Mouse (Mus musculus) erythroid progenitor cell, adult 5-6 weeks (primary cell): ENCODE data around the gene Cep44. TPM values are rescaled to one million over a fixed set of nuclear protein-coding genes. Genes with fewer than 3 reads are reported as not detected.

Source experiments
- ATAC-seq: replicated peaks from 2 replicates; pipeline ENCODE4 v1.8.0; 2016; ENCODE audit warnings: moderate number of reproducible peaks, mild to moderate bottlenecking, moderate TSS enrichment, inconsistent platforms; ENCODE audit not compliant: poor library complexity, low FRiP score, severe bottlenecking
- total RNA-seq, 2 experiments: library from RNA; stranded (forward) in 1 of 2; stranded (reverse) in 1 of 2; fragments of 150-400 nt in 1 of 2; fragments of 186-747, 209-891 nt in 1 of 2; gene quantifications; 2 replicates each; pipeline versions ENCODE4 v1.2.3 to v1.2.4; 2015 to 2017; ENCODE audit warnings: low replicate concordance in 2 of 2

The Cep44 gene
- 42.2 and 75.5 TPM in 2 replicates for total RNA-seq (2015; ENCODE audit: low replicate concordance)
- total RNA-seq (2017; ENCODE audit: low replicate concordance): 40.4 and 49.5 TPM in 2 replicates

DNA sequence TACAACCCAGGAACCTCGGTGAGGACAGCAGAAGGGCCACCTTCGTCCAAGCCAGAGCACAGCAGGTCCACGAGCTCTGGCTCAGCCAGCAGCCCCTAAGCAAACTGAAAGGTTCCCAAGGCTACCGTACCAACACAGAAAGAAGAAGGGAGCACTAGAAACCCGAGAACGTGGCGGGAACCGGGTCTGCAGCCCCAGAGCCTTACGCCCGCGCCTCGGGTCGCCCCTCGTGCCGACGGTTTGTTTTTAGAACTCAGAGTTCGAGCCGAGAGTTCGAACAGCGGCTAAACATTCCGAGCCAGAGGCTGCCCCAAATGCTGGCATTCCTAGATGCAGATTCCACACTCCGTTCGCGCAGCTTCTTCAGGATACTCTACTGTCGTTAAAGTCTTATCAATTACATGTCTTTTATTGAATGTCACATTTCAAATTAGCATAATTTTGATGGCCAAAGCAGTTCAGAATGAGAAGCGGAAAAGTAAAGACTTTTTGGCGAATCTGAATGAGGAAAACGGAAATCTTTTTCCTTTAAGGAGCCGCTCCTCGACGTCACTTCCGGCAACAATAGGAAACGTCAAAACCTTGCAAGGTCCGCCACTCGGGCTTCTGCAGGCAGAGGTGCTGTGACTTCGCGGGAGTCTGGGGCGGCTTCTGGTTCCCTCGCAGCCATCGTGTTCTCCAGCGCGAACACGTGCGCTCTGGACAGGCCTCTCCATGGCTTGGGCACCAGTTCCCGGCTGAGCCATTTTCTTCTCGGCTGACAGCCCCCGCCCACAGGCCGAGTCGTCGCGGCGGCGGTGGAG is at the start of gene Cep44, which contains the start of gene Fbxo8:
Gene Cep44, minus strand, starts transcription at position 490 of the 803 bp plus-strand sequence.
Gene Fbxo8, plus strand, starts transcription at position 533 of the 803 bp plus-strand sequence.
- peak; percentile 85 for ATAC-seq

DNA sequence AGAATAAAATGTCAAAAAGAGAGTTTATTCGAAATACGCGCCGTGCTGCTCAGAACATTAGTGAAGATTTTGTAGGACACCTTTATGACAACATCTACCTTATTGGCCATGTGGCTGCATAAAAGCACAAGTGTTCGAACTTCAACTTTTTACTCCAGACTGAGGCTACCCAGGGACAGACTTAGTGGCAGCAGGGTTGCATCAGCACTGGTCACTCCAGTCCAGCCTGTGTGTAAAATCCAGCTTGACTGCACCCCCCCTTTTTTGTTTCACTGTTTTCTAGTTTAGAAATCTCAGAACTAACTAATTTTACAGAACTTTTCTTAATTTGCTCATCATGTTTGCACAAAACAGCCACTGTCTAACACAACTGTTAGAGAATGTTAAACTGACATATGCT is 40.7 kb upstream of the Cep44 start:
- no peak for ATAC-seq

DNA sequence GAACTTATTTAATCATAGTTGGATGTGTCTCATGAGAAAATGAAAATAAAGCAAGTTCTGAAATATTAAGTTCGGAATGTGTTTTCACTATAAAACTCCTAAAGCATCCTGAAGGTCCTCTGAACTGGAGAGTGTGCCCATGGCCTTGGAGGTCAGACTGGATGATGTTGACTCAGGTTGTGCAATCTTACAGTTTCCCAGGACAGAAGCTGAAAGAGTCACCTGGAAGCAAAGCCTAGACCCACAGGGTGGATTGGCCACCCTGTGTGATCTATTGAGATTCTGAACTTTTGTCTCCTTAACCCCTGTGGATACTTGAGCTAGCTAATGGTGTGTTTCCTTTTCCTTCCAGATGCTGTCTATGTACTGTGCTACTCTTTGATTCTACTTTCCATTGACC is 40.2 kb upstream of the Cep44 start:
- no peak for ATAC-seq

DNA sequence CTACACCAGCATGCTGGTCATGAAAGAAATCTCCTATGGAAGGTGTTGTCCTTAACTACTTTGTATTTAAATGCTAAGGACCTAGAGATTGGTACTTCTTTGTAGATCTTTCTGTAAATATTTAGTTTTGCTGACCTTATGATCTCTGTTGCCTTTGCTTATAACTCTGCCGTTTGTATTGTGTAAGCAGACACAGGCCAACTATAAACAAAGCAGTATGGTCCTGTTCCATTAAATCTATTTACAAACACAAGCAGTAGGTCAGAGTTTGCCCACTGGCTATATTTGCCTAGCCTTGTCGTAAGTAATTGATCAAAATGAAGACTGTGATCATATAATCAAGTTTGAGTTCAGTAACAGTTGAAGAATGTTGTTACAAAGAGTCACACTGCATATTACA is 38.2 kb upstream of the Cep44 start:
- ATAC-seq: no peak

DNA sequence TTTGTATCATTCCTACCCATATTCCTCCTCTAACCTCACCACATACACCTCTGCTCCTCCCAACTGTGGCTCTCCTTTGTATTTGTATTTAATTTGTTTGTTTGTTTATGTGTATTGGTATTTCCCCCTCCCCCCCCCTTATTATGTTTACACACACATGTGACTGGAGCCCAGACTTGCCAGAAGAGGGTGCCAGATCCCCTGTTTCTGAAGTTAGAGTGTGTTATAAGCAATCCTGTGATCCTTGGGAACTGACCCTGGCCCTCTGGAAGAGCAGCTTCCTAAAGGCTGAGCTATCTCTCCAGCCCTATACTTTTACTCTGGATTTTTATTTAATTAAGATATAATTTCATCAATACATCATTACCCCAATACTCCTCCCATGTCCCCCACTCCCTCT is 32.0 kb upstream of the Cep44 start:
- ATAC-seq: no peak

DNA sequence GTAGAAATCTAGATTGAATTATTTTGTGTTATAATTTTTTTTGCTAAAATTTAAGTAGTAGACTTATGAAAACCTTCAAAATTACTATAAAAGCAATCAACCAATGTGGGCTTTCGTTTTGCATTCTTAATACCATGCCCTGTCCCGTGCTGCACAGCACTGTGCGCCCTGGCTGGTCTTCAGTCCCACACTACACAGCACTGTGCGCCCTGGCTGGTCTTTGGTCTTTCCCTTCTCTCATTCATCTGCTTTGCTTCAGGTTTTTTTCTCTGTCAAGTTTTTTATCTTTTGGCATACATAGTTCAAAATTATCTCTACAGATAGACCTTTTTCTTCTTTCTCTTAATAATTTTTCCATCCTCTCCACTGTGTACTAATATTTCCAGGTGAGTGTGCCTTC is 30.1 kb upstream of the Cep44 start:
- no peak for ATAC-seq

DNA sequence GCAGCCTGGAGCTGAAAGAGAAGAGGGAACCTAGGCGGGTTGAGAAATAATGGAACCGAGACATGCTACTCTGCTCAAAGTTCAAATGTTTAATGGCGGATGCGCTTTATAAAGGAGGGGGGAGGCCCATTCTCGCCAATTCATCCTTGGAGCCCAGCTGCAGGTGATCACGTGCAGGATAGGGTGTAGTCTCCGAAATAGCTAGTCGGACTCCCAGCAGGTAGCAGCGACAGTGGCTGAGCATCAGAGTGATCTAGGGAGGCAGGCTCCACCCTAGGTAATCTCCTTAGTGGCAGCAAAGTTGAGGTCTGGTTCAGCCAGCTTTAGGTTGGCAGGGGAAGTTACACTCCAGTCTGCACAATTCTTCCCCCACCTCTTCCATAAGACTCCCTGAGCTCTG is 16.0 kb upstream of the Cep44 start:
- no peak for ATAC-seq

DNA sequence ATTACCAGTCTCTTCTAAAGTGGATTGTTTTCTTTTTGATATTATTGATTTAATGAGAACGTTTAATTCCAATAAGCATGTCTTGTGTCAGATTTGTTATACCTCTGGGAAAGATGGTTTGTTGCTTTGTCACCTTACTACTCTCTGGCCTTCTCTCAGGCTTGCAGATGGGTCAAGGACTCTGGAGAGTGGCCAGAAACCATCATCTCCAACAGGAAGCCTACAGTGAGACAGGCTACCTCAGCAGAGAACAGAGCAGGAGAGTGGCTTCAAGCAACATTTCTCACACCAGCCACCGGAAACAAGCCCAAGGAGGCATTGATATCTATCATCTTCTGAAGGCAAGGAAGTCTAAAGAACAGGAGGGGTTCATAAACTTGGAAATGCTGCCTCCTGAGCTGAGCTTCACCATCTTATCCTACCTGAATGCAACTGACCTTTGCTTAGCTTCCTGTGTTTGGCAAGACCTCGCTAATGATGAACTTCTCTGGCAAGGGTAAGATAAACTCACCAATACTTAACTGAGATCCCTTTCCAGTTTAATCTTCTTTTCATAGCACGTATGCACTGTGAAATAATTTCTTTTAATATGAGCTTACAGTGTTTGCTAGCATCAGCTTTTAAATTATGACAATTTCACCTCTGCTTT is 13.7 kb upstream of the Cep44 start:
- ATAC-seq: no peak

DNA sequence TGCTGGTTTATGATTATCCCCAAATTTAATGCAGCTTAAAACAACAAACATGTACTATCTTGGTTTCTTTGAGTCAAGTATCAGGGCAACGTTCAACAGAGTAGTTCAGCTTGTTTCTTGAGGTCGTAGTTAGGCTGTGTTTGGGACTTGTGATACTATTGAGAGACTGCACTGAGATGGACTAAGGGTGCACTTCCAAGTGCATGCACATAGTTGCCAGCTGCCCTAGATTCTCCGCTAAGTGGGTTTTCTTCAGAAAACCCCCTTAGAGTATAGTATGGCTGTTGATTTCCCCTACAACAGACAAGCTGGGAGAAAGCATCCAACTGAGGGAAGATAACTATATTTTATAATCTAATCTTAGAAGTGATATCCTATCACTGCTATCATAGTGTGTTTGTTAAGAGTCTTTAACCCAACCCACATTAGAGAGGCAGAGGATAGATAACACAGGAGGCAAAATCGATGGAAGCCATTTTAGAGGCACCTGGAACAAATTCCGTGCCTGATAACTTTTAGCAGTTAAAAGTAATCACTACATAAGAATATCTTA is 1.8 kb upstream of the Cep44 start:
- ATAC-seq: no peak

DNA sequence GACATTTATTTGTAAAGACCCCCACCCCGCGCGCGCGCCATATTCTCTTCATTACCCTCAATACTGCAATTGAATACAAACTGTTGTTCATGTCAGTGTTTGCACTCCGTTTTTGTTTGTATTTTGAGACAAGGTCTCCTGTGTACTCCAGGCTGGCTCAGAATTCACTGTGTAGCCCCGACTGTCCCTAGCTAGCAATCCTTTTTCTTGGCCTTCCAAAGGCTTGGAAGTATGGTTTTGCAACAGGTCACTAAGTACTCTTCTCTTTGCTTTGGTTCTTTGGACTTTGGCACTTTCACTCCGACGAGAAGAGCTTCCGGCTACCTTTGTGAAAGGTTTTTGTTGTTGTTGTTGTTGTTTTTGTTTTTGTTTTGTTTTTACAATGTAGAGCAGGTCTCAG is 1.2 kb upstream of the Cep44 start:
- ATAC-seq: no peak

DNA sequence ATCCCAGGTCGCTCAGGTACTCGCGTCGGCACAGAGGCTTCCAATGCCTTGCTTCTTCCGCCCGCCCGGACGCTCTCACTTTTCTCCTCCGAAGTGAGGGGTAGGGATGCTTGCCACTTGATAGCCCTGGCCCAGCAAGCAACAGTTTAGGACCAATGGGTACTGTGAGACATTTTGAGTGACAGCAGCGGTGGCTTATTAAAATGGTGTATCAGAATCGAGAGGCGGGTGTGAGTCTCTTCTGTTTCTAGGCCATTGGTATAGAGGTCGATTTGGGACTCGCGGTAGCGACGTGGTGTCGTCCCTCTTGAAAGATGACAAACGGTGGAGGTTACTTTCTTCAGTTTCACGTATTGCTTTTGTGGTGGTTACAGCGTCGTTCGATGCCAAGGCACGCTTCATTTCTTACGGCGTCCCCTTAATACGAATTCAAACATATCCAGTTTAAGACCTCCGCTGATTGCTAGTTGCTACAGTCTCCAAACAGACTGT is 560 bp upstream of the Cep44 start:
- ATAC-seq: peak; percentile 89

DNA sequence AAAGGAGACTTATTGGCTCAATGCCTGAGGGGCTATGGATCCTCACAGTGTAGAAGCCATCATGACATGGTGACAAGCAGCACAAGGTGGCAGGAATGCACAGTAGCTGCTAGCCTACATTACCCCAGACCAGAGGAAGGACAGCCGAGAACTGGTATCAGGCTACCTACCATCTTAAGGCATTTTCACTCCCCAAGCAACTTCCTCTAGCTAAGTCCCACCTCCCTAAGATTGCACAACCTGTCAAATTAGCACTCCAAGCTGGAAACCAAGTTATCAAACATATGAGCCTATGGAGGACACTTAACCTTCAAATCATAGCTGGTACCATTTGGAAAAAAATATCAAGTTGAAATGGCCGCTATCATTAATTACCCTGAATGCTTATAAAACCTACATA is 3.0 kb downstream of the Cep44 start:
- ATAC-seq: no peak

DNA sequence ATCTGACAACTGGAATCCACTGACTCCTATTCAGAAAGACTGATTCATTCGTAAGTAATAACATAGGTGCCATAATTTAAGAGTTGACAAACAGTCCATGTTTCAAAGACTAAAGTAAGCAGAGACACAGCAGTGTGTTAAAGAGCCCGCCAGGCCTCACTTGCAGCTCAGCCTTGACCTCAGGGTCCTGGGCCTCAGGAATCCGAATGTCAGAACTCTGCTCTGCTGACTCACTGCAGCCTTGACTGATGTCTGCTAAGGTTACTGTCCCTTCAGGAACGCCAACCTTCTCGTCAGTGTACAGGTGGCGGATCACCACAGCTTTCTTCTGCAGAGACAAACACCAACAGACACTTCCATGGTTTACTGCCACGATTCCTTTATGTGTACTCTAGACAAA is 10.1 kb downstream of the Cep44 start:
- no peak for ATAC-seq

DNA sequence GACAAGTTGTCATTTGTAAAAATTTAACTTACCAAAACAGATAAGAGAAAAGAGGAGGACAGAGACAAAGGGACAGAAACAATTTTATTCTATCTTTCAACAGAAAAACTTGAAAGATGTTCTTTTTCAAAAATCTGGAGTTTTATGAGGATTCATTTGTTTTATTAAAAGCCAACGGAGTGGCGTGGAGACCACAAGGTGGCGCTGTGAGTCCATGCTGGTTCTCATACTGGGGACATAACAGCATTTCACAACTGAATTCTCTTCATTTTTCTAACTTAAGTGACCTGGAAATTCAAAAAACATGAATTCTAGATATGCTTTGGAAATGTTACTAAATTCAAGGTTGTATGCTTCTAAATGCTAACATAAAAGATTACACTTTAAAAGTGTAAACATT is 20.5 kb downstream of the Cep44 start:
- no peak for ATAC-seq

DNA sequence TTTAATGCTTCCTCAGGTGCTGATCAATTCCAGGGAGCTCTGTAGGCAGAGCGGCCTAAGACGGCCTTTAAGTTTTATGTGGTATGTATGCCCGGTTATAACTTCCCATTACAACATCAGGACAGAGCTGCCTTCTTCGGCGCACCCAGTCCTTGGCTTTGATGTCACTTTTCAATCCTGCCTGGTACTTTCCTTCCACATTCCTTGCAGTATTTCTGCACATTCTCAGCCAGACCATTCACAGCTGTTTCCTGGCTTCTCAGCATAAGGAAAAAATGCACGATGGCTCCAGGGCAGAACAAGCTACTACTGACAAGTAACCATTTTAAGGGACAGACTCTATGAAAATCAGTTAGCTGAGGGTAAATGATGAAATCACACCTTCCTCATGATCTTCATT is 22.0 kb downstream of the Cep44 start:
- no peak for ATAC-seq

DNA sequence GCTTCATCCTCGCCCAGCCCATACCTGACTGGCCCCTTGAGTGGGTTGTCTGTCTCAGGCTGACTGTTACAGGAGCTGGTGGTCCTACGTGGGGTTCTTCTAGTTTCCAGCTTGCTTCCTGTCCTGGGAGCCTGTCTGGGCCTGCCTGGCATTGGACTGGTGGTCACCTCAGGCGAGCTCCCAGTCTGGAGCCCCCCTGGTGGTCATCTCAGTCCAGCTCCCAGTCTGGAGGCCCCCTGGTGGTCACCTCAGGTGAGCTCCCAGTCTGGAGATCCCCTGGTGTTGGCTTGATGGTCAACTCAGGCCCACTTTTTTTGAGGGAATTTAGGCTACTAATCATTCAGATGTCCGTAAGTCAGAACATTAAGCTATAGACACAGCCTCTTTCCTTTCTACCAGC is 29.8 kb downstream of the Cep44 start:
- no peak for ATAC-seq

DNA sequence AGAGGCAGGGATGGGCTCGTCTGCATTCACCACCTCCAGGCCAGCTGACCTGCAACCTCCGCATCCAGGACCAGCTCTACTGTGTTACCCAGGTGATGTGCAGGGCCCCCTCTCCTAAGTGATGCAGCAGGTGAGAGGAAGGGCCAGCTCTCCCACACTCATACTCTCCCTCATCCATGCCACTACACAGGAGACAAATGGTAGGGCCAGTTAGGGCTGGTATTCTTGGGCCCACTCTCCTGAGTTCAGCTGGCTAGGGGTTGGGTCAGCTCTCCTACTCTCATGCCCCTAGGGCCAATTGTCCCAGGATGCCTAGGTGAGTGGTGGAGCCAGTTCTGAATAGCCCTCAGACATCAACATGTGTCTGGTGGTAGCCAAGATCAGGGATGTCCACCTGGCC is 30.6 kb downstream of the Cep44 start:
- ATAC-seq: no peak

DNA sequence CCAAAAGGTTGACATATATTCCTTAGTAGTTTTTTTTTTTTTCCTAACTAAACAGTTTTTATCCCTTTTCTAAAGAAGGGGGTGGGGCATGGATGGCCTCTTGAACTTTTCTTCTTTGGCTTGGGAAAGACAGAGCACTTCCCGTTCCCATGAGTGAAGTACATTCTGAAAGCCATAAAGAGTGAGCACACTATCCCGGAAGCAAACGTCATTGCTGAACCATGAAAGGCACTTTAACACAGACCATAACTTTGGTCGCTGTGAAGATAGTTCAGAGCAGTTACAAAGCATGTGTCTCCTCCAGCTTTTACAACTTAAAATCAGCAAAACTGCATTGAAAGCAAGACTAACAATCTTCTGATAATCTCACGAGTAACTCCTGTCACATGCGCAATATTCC is 32.0 kb downstream of the Cep44 start:
- no peak for ATAC-seq

DNA sequence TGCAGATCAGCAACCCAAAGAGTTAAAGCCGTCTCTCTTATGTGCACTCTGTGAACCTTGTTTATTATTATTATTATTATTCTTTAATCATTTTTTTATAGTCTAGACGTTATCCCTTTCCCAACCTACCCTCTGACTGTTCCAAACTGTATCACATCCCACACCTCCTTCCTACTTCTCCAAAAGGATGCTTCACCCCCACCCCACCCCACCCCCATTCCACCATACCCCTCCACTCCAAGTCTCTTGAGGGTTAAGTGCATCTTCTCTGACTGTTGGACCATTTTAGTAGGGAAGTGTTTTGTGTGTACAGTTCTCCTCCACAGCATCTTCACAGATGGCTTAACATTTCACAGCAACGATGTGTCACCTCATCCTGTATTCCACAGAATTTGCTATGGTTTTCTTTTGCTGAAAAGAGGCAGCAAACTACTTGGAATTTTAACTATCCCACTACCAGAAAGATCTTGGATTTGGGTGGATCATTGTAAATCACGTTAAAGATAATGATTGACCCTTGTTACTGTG is 41.8 kb downstream of the Cep44 start:
- ATAC-seq: no peak

DNA sequence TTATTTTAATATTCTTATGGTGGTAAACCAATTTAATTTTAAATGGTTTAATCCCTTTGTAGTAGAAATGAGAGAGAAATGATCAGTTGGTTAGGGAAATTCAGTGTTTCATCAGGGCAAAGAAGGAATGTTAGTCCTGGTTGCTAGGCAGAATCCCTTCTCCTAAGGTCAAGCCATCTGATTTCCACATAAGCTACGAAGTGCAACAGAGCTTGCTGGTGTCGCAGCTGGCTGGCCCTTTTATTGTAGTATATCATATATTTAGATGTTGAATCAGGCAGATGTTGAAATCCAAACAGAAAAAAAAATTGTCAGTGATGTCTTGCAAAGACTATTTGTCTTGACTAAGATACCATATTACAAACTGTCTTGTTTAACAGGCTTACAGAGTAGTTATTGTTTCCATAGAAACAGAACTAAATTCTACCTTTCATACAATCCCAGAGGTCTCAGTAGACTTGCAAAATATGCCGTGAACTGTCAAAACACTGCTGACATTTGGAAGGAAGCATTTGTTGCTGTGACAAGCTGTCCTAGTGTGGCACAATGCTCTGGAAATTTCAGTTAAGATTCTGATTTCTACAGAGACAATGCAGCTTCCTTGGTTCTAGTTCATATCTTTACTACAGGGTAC is 42.4 kb downstream of the Cep44 start:
- no peak for ATAC-seq
